Mouse (Mus musculus) neural tube, embryonic 13.5 days (tissue): ENCODE data around the gene Svop. TPM values are rescaled to one million over a fixed set of nuclear protein-coding genes. Genes with fewer than 3 reads are reported as not detected.

Experiments used
- ATAC-seq: fragments of 200-750 bp; cut with Nextera tagmentation; 2 replicates; pipeline ENCODE4 v1.8.0; 2017; ENCODE audit warnings: low read depth, mild to moderate bottlenecking, moderate TSS enrichment, moderate library complexity
- H3K27ac ChIP-seq: fragments of 300-500 bp; sonication (generic); replicated peaks from 2 replicates; pipeline ENCODE4 v1.5.1; 2015; ENCODE audit warnings: moderate library complexity, mild to moderate bottlenecking, inconsistent platforms
- H3K27me3 ChIP-seq: fragments of 300-500 bp; sonication (generic); 2 replicates; pipeline ENCODE4 v1.6.1; 2015; ENCODE audit warnings: mild to moderate bottlenecking, inconsistent platforms
- H3K36me3 ChIP-seq: fragments of 300-500 bp; sonication (generic); 2 replicates; pipeline ENCODE4 v1.6.1; 2015; ENCODE audit warnings: mild to moderate bottlenecking, inconsistent platforms
- H3K4me1 ChIP-seq: fragments of 300-500 bp; sonication (generic); replicated peaks from 2 replicates; pipeline ENCODE4 v1.6.1; 2015; ENCODE audit warnings: inconsistent platforms
- H3K4me2 ChIP-seq: fragments of 300-500 bp; sonication (generic); 2 replicates; pipeline ENCODE4 v1.6.1; 2015; ENCODE audit warnings: inconsistent platforms, mild to moderate bottlenecking, moderate library complexity
- H3K4me3 ChIP-seq: fragments of 300-500 bp; sonication (generic); 2 replicates; pipeline ENCODE4 v1.5.1; 2015; ENCODE audit warnings: mild to moderate bottlenecking, inconsistent platforms
- H3K9ac ChIP-seq: fragments of 300-500 bp; sonication (generic); 2 replicates; pipeline ENCODE4 v1.6.1; 2015; ENCODE audit warnings: moderate library complexity, mild to moderate bottlenecking, inconsistent platforms
- H3K9me3 ChIP-seq: fragments of 300-500 bp; sonication (generic); 2 replicates; pipeline ENCODE4 v1.6.1; 2016; ENCODE audit warnings: inconsistent platforms
- WGBS: fragments of 180-500 bp; shearing (Covaris S2); methylation state at CpG from one replicate; pipeline ENCODE4 v1.1.7; 2015; 5-methylcytosine and 5-hydroxymethylcytosine counted together
- polyA plus RNA-seq: library from polyadenylated mRNA; unstranded; fragments of >200 nt; fragmentation: Nextera tagmentation; extraction: Ambion mirVana; gene quantifications from 2 replicates; pipeline ENCODE4 v1.2.1, GENCODE M21; 2015

The Svop gene
- polyA plus RNA-seq, 1 experiment from 2014 or later: 79.6 TPM

- 80% methylated on average over 15 of the region's 15 CpGs for WGBS
- H3K4me2 ChIP-seq: peak overlapping the region; percentile 97
- no peaks in the 10 kb centered on the region for H3K9me3 ChIP-seq
- peaks cover 30% of the 10 kb centered on the region for H3K4me1 ChIP-seq
- ATAC-seq: no peak
- H3K4me3 ChIP-seq: peak overlapping the region; percentile 89
- 0 out of 2 replicates have a peak overlapping the region, but pooled peaks have one; percentile 69 for H3K9ac ChIP-seq
- peaks cover 4% of the 10 kb centered on the region; the same call in 1 of the 2 replicates for H3K36me3 ChIP-seq
- no peaks in the 10 kb centered on the region for H3K27me3 ChIP-seq
- H3K27ac ChIP-seq: no peak overlapping the region
These were observed 38.3 kb upstream of the Svop start for GRCm38 (mm10) chr5:114129550-114130210.

- Histone ChIP-seq H3K9ac (peak within 1 kb of the TSS; percentile 79), H3K4me1 (peaks cover 30% of the 10 kb centered on the region), H3K27ac (peak within 1 kb of the TSS; percentile 86), H3K9me3 (no peaks in the 10 kb centered on the region), H3K4me2 (peak within 1 kb of the TSS; percentile 91), H3K4me3 (peak within 1 kb of the TSS; percentile 71), H3K36me3 (peaks cover 22% of the 10 kb centered on the region), H3K27me3 (no peaks in the 10 kb centered on the region)
- under 1% methylated on average over 68 of the region's 69 CpGs for WGBS
- ATAC-seq: 0 out of 2 replicates have a peak, but pooled peaks have one; percentile 8
These were observed 36.3 kb upstream of the Svop start, which contains the start of gene Alkbh2 for GRCm38 (mm10) chr5:114127374-114128349. Gene Alkbh2, minus strand, starts transcription at chr5:114128218.

- ATAC-seq: no peak
- Histone ChIP-seq H3K27ac (peak overlapping the region; percentile 86; the same call in 1 of the 2 replicates), H3K4me2 (peak overlapping the region; percentile 91), H3K36me3 (peaks cover 32% of the 10 kb centered on the region), H3K27me3 (no peaks in the 10 kb centered on the region), H3K9me3 (no peaks in the 10 kb centered on the region), H3K9ac (peak overlapping the region; percentile 79; the same call in 1 of the 2 replicates), H3K4me1 (peaks cover 21% of the 10 kb centered on the region), H3K4me3 (peak overlapping the region; percentile 71)
- 87% methylated on average over 7 of the region's 7 CpGs for WGBS
These were observed 35.3 kb upstream of the Svop start for GRCm38 (mm10) chr5:114126499-114127244.

GRCm38 (mm10) chr5:114126008-114126407 is 34.6 kb upstream of the Svop start:
- Histone ChIP-seq H3K4me3 (no peak overlapping the region), H3K9ac (no peak overlapping the region), H3K9me3 (no peaks in the 10 kb centered on the region), H3K27me3 (no peaks in the 10 kb centered on the region), H3K27ac (no peak overlapping the region), H3K4me1 (peaks cover 16% of the 10 kb centered on the region), H3K4me2 (no peak overlapping the region), H3K36me3 (peaks cover 39% of the 10 kb centered on the region)
- WGBS: 93% methylated on average over 3 of the region's 3 CpGs
- no peak for ATAC-seq

GRCm38 (mm10) chr5:114119806-114120205 is 28.4 kb upstream of the Svop start:
- H3K4me2 ChIP-seq: no peak overlapping the region
- ATAC-seq: no peak
- H3K4me1 ChIP-seq: no peaks in the 10 kb centered on the region
- H3K9me3 ChIP-seq: no peaks in the 10 kb centered on the region
- 90% methylated on average over 4 of the region's 4 CpGs for WGBS
- H3K9ac ChIP-seq: no peak overlapping the region
- no peak overlapping the region for H3K27ac ChIP-seq
- H3K36me3 ChIP-seq: peaks cover 93% of the 10 kb centered on the region
- H3K4me3 ChIP-seq: no peak overlapping the region
- no peaks in the 10 kb centered on the region for H3K27me3 ChIP-seq

- no peak overlapping the region for H3K4me2 ChIP-seq
- H3K4me3 ChIP-seq: no peak overlapping the region
- no peaks in the 10 kb centered on the region for H3K9me3 ChIP-seq
- H3K4me1 ChIP-seq: no peaks in the 10 kb centered on the region
- WGBS: 88% methylated on average over 7 of the region's 7 CpGs
- H3K27me3 ChIP-seq: no peaks in the 10 kb centered on the region
- ATAC-seq: no peak
- H3K27ac ChIP-seq: no peak overlapping the region
- H3K9ac ChIP-seq: no peak overlapping the region
- peaks cover 96% of the 10 kb centered on the region for H3K36me3 ChIP-seq
These were observed 25.2 kb upstream of the Svop start for GRCm38 (mm10) chr5:114116586-114116985.

GRCm38 (mm10) chr5:114115030-114115429 is 23.7 kb upstream of the Svop start:
- H3K27me3 ChIP-seq: no peaks in the 10 kb centered on the region
- 85% methylated on average over 5 of the region's 5 CpGs for WGBS
- ATAC-seq: no peak

GRCm38 (mm10) chr5:114113334-114113733 is 22.0 kb upstream of the Svop start:
- no peak overlapping the region for H3K4me3 ChIP-seq
- no peak overlapping the region for H3K9ac ChIP-seq
- 83% methylated on average over 6 of the region's 6 CpGs for WGBS
- no peak overlapping the region for H3K27ac ChIP-seq
- no peaks in the 10 kb centered on the region for H3K4me1 ChIP-seq
- H3K36me3 ChIP-seq: peaks cover 97% of the 10 kb centered on the region
- H3K4me2 ChIP-seq: no peak overlapping the region
- no peak for ATAC-seq
- no peaks in the 10 kb centered on the region for H3K9me3 ChIP-seq
- no peaks in the 10 kb centered on the region for H3K27me3 ChIP-seq

More at GRCm38 (mm10) chr5:114115030-114115429, 23.7 kb upstream of the Svop start:
- no peak overlapping the region for H3K4me3 ChIP-seq
- no peak overlapping the region for H3K27ac ChIP-seq
- no peaks in the 10 kb centered on the region for H3K9me3 ChIP-seq
- H3K9ac ChIP-seq: no peak overlapping the region
- H3K4me1 ChIP-seq: no peaks in the 10 kb centered on the region
- peaks cover 96% of the 10 kb centered on the region for H3K36me3 ChIP-seq
- no peak overlapping the region for H3K4me2 ChIP-seq

GRCm38 (mm10) chr5:114106391-114106935 is 15.1 kb upstream of the Svop start:
- Histone ChIP-seq H3K9me3 (no peaks in the 10 kb centered on the region), H3K9ac (no peak overlapping the region), H3K4me1 (peaks cover 6% of the 10 kb centered on the region), H3K27ac (no peak overlapping the region), H3K4me3 (no peak overlapping the region), H3K4me2 (no peak overlapping the region), H3K36me3 (peaks cover 88% of the 10 kb centered on the region), H3K27me3 (no peaks in the 10 kb centered on the region)
- ATAC-seq: no peak
- WGBS: 79% methylated on average over 16 of the region's 16 CpGs

- ATAC-seq: no peak
- no peak overlapping the region for H3K27ac ChIP-seq
- no peak overlapping the region; the same call in 1 of the 2 replicates for H3K9ac ChIP-seq
- H3K27me3 ChIP-seq: no peaks in the 10 kb centered on the region
- H3K36me3 ChIP-seq: peaks cover 51% of the 10 kb centered on the region
- no peaks in the 10 kb centered on the region for H3K9me3 ChIP-seq
- WGBS: 77% methylated on average over 1 of the region's 1 CpGs
- H3K4me2 ChIP-seq: no peak overlapping the region
- H3K4me1 ChIP-seq: peaks cover 22% of the 10 kb centered on the region
- no peak overlapping the region for H3K4me3 ChIP-seq
These were observed 11.4 kb upstream of the Svop start for GRCm38 (mm10) chr5:114102807-114103206.

GRCm38 (mm10) chr5:114101873-114102272 is 10.5 kb upstream of the Svop start:
- peaks cover 42% of the 10 kb centered on the region for H3K36me3 ChIP-seq
- peaks cover 22% of the 10 kb centered on the region for H3K4me1 ChIP-seq
- no peak overlapping the region for H3K9ac ChIP-seq
- WGBS: 90% methylated on average over 4 of the region's 4 CpGs
- ATAC-seq: no peak
- no peak overlapping the region for H3K27ac ChIP-seq
- no peak overlapping the region for H3K4me2 ChIP-seq
- H3K9me3 ChIP-seq: no peaks in the 10 kb centered on the region
- no peaks in the 10 kb centered on the region for H3K27me3 ChIP-seq
- 0 out of 2 replicates have a peak overlapping the region, but pooled peaks have one; percentile 96 for H3K4me3 ChIP-seq
